Mouse (Mus musculus): Measurements from ENCODE around the gene Hnrnpa3.
"Not testable (repeated sequence)": the region's sequence is repeated elsewhere in the genome, so short reads cannot be mapped to it uniquely, and the experiment has no call there.

The Hnrnpa3 gene

DNA sequence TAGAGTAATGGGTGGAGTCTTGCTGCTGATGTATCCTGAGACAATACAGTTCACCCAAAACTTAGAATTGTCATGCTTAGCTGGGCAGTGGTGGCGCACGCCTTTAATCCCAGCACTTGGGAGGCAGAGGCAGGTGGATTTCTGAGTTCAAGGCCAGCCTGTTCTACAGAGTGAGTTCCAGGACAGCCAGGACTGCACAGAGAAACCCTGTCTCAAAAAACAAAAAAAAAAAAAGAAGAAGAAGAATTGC is 22.1 kb upstream of the Hnrnpa3 start:
- not testable (repeated sequence) for DNase-seq (ENCODE audit: low read depth, low spot score)

GRCm38 (mm10) chr2:75637361-75637760 is 21.7 kb upstream of the Hnrnpa3 start:
- no peak for DNase-seq (ENCODE audit: low read depth, low spot score)

DNA sequence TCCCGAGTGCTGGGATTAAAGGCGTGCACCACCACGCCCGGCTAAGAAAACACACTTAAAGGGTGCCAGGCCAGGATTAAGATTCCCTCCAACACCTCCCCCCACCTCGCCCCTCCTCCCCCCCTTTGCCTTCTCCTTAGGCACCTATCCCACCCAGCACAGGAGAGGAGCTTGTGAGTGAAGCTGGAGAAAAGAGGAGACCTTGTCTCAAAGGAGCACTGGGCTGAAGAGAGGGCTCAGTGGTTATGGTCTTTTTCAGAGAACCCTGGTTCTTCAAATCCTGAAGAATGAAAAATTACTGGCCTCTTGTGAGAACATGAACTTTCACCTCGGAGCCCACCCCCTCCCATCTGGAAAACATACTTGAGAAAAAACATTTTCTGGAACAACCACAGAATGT is 21.2 kb upstream of the Hnrnpa3 start:
- not testable (repeated sequence) for DNase-seq (ENCODE audit: low read depth, low spot score)

GRCm38 (mm10) chr2:75639535-75639934 is 19.5 kb upstream of the Hnrnpa3 start:
- DNase-seq (ENCODE audit: low read depth, low spot score), result not testable (repeated sequence)

- not testable (repeated sequence) for DNase-seq (ENCODE audit: low read depth, low spot score)
Observed at GRCm38 (mm10) chr2:75642312-75642711, 16.7 kb upstream of the Hnrnpa3 start.

DNA sequence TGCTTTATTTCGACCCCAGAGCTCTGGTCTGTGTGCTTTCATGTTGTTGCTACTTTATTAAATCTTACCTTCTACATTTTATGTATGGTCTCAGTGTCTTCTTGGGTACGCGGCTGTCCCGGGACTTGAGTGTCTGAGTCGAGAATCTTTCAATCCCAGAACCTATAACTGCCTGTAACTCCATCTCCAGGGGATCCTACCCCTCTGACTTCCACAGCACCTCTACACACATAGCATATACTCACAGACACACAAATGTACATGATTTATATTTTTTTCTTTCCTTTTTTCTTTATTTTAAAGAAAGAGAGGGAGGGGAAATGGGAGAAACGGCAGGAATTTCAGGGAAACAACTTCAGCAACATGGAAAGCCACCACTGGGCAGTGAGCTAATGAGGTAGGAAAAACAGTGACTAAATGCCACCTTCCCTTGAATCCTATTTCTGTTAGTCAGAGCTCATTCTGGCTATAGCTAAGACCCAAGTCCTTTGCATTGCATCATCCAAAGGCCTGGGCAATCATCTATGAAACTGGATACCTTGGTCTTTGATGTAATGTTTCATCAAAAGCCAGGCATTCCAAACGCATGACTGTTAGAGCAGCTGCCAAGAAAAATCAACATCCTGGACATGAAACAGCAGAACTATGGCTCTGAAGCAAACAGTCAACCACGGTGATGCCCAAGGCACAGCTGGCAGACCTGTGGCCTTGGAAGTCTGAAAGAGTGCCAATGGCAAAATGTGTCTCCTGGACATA is 16.1 kb upstream of the Hnrnpa3 start:
- no peak for DNase-seq (ENCODE audit: low read depth, low spot score)

- DNase-seq (ENCODE audit: low read depth, low spot score), result no peak
Observed at GRCm38 (mm10) chr2:75643950-75644349, 15.1 kb upstream of the Hnrnpa3 start.

DNA sequence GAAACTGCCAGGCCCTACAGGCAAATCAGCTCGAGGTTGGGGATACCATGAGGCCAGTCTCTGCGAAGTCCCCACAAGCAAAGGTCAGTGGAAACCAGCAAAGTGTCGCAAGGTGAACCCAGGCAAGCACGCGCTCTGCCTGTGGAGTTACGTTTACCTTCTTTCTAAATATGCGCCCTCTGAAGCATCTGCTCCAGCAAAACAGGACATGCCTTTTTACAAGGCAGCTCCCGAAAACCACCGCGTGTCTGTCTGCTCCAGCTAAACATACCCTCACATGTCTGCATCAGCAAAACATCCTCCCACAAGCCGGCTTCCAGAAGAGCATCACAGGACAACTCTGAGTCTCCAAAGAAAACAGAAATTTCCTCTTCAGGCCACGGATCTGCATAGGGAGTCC is 13.8 kb upstream of the Hnrnpa3 start:
- peak; percentile 65 for DNase-seq (ENCODE audit: low read depth, low spot score)

GRCm38 (mm10) chr2:75650437-75650836 is 8.6 kb upstream of the Hnrnpa3 start:
- no peak for DNase-seq (ENCODE audit: low read depth, low spot score)

- DNase-seq (ENCODE audit: low read depth, low spot score), result no peak
Observed at GRCm38 (mm10) chr2:75653150-75653549, 5.9 kb upstream of the Hnrnpa3 start.

DNA sequence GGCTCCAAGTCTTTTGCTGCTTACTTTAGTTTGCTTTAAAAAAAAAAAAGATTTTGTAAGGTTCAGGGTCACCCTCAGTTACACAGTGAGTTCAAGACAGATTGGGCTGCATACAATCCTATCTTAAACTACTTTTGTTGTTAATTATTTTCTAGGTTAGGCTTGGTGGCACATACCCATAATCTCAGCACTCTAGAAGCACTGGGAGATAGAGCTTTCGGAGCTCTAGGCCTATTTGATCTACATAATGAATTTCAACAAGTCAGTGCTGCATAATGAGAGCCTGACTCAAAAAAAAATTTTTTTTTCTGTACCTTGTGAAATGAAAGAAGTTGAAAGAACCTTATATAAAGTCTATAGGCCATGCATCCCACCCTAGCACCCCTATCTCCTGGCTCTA is 4.4 kb upstream of the Hnrnpa3 start:
- DNase-seq (ENCODE audit: low read depth, low spot score), result no peak

- no peak for DNase-seq (ENCODE audit: low read depth, low spot score)
Observed at GRCm38 (mm10) chr2:75656924-75657323, 2.1 kb upstream of the Hnrnpa3 start.

GRCm38 (mm10) chr2:75657907-75658691 is 962 bp upstream of the Hnrnpa3 start:
- peak; percentile 93 for DNase-seq (ENCODE audit: low read depth, low spot score)

DNA sequence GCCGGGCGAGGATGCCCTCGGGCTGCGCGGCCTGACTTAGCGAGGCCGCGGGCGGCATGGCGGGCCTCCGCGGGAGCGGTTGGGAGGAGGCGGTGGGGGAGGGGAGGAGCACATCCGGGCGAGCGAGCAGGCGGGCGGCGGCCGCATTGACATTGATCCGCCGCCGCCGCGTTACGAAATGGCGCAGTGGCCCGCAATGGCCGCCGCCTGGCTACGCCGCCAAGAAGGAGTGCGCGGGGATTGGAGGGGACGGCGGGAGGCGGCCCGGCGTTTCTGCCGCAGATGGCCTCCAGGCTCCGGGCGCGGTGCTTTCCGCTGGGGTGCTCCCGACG is 534 bp downstream of the Hnrnpa3 start:
- peak; percentile 70 for DNase-seq (ENCODE audit: low read depth, low spot score)

DNA sequence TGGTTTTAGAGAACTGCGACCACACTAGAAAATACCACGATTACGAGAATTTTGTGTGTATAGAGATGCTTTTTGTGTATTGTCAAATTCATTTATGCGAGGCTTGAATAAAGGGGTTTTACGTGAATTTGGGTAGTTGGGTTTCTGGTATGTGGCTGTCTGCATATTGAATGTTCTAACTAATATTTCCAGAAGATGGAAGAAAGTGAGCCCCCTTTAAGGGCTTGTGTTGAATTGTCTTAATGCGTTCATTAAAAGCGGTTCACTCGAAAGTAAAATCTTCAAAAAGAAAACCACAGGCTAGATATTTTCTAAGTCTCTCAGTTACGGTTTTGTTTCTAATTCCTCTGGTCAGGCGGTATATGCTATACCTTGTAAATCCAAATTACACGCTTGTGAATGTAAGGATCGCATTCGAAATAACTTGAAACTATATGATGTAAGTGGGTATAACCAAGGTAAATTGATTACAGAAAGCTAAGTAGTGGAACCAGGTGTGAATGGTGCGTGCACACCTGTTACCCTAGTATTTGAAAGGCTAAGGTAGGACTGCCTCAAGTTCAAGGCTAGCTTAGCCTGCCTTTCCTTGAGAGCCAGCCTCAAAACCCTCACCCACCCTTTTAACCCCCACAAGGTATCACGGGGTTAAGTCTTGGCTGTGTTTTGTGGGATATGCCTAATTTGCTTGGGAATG is 1.3 kb downstream of the Hnrnpa3 start:
- peak; percentile 55 for DNase-seq (ENCODE audit: low read depth, low spot score)

GRCm38 (mm10) chr2:75661106-75661505 is 2.0 kb downstream of the Hnrnpa3 start:
- no peak for DNase-seq (ENCODE audit: low read depth, low spot score)

DNA sequence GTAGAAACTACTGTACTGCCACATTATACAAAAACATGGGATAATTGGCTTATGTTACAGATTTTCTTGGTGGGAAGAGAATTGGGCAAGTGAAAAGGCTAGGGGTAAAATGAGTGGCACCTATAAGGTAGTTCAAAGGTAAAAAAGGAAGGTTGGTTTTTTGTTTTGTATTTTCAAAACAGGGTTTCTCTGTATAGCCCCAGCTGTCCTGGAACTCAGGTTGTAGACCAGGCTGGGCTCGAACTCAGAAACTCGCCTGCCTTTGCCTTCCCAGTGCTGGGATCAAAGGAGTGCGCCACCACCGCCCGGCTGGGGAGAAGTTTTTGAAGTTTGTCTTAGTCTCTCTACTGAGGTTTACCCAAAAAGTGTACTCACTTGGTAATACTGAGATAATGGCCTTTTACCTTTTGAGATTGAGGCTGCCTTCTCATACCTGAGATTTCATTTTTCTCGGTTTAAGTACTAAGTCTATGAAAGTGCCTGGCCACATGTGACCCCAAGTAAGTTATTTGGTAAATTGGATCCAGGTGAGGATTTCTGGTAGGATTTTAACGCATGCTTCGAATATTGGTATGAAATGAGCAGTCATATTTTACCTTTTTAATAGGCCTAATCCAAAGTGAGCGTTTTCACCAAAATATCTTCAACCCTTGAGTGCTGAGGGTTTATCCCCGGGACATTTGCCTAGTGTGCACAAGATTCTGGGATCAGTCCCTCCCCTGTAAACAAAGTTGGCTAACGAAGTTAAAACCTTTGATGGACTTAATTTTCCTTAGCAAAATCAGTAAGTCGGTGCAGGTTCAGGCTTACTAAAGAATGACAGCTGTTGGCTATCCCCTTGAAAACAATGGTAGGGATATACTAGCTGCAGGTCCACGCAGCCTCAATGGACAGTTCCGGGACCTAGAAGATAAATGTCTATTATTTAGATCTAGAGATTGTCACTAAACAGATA is 10.7 kb downstream of the Hnrnpa3 start:
- DNase-seq (ENCODE audit: low read depth, low spot score), result peak; percentile 70

DNA sequence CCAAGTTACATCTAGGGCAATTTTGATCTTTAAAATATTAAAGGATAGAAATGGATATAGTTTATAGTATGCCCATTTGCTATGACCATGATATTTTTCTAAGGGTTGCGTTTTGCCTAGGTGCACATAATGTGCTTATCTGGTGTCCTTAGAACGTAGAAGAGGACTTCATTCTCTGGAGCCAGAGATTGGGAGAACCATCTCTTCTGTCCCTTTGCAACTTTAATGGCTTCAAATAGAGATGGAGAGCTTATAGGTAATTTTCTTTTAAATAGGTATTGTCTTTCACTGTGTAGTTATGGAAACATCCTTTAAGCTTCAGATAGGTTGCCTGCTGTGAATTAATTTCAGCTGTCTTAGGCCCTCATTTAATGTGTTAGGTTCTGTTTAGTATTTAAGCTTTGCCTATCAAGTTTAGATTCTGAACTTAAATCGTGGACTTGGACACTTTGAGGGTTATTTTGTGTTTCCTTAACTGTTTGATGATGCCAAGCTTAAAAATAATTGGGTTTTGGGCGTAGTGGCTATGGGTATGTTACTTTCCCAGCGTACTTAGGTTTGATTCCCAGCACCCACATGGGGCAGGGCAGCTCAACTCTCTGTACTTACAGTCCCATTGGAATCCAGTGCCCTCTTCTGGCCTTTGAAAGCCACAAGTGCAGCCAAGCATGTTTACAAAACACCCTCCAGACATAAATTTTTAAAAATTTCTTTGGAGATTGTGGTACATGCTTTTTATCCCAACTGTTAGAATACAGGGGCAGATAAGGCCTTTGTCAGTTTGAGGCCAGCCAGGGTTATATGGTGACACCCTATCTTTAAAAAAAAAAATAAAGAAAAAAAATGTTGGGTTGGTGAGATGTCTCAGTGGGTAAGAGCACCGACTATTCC is 11.6 kb downstream of the Hnrnpa3 start:
- DNase-seq (ENCODE audit: low read depth, low spot score), result peak; percentile 42

- no peak for DNase-seq (ENCODE audit: low read depth, low spot score)
Observed at GRCm38 (mm10) chr2:75671337-75671660, 12.2 kb downstream of the Hnrnpa3 start.

GRCm38 (mm10) chr2:75672561-75672960 is 13.5 kb downstream of the Hnrnpa3 start:
- no peak for DNase-seq (ENCODE audit: low read depth, low spot score)

DNA sequence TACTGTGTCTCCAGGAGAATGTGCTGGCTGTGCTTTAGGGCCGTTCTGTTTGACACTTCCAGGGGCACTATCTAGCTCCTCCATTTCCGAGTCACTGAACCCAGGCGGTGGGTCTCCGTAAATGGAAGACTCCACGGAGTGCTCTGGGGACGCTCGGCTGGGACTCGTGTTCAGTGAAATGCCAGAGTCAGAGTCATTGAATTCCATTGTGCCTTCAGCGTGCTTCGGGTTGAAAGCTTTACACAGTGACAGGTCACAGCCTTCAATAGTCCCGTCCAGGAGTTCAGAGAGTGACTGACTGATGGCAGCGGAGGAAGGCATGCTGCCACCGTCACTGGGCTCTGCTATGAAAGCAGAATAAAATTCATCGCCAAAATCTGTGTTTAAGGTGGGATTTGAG is 17.5 kb downstream of the Hnrnpa3 start:
- DNase-seq (ENCODE audit: low read depth, low spot score), result no peak
